Mouse (Mus musculus) heart, adult 2 months (tissue): ENCODE data around the gene Sh3bp4. TPM values are rescaled to one million over a fixed set of nuclear protein-coding genes. Genes with fewer than 3 reads are reported as not detected.
A peak's percentile ranks its signal among the peaks of the same experiment; 100 is the strongest.

Source experiments
- DNase-seq, 2 experiments: peaks; one replicate each; pipeline ENCODE4 v3.0.0; 2021
- H3K27ac ChIP-seq: fragments of 200-600 bp; 2 replicates; pipeline ENCODE4 v1.8.1; 2022
- H3K27me3 ChIP-seq: fragments of 200-500 bp; 2 replicates; pipeline ENCODE4 v1.6.1; 2012; ENCODE audit warnings: mild to moderate bottlenecking, low read length, inconsistent platforms, mixed read lengths; ENCODE audit not compliant: control insufficient read depth, insufficient read depth
- H3K36me3 ChIP-seq: fragments of 200-500 bp; 2 replicates; pipeline ENCODE4 v1.6.1; 2012; ENCODE audit warnings: low read length, inconsistent platforms; ENCODE audit not compliant: control insufficient read depth, insufficient read depth
- H3K4me1 ChIP-seq: fragments of 200-500 bp; 2 replicates; pipeline ENCODE4 v1.6.1; 2011; ENCODE audit warnings: low read length; ENCODE audit not compliant: control insufficient read depth, insufficient read depth
- H3K4me3 ChIP-seq: fragments of 200-600 bp; 2 replicates; pipeline ENCODE4 v1.8.1; 2022
- H3K79me2 ChIP-seq: fragments of 200-500 bp; replicated peaks from 2 replicates; pipeline ENCODE4 v1.6.1; 2012; ENCODE audit warnings: mild to moderate bottlenecking, inconsistent platforms, low read length, moderate library complexity, mixed read lengths; ENCODE audit not compliant: control insufficient read depth, insufficient read depth
- H3K9ac ChIP-seq: fragments of 200-500 bp; 2 replicates; pipeline ENCODE4 v1.6.1; 2012; ENCODE audit warnings: low read depth, mild to moderate bottlenecking, control low read depth, inconsistent platforms, low read length, mixed read lengths
- CTCF ChIP-seq: fragments of 200-600 bp; IDR thresholded peaks from 2 replicates; pipeline ENCODE4 v1.8.1; 2022; ENCODE audit warnings: antibody characterized with exemption, mild to moderate bottlenecking, moderate library complexity
- EP300 ChIP-seq: fragments of 200-500 bp; IDR thresholded peaks from 2 replicates; pipeline ENCODE4 v1.6.1; 2011; ENCODE audit warnings: low read depth, low read length, control low read depth; ENCODE audit not compliant: insufficient read depth
- POLR2A ChIP-seq: fragments of 200-500 bp; IDR thresholded peaks from 2 replicates; pipeline ENCODE4 v1.6.1; 2011; ENCODE audit warnings: mild to moderate bottlenecking, low read depth, low read length, control low read depth; ENCODE audit not compliant: insufficient read depth
- WGBS: fragments of 180-500 bp; shearing (Covaris S2); methylation state at CpG from one replicate; pipeline ENCODE4 v1.1.7; 2018; 5-methylcytosine and 5-hydroxymethylcytosine counted together
- intact Hi-C: fragments of 180-260 bp; cut with DNase I; formaldehyde crosslinking; loops from one replicate; pipeline ENCODE4 v1.15.1; 2025
- polyA plus RNA-seq: library from polyadenylated mRNA; depleted of rRNA; stranded (reverse); fragments of >200 nt; gene quantifications from 2 replicates; pipeline ENCODE4 v1.2.3, GENCODE M21; 2012
- total RNA-seq, 2 experiments: library from RNA; stranded (reverse); gene quantifications; 2 replicates each; pipeline ENCODE4 v1.2.3; 2021

Gene Sh3bp4
- total and polyA plus RNA-seq, 3 experiments = 8.6 to 11.1 (median 10.0) TPM

DNA sequence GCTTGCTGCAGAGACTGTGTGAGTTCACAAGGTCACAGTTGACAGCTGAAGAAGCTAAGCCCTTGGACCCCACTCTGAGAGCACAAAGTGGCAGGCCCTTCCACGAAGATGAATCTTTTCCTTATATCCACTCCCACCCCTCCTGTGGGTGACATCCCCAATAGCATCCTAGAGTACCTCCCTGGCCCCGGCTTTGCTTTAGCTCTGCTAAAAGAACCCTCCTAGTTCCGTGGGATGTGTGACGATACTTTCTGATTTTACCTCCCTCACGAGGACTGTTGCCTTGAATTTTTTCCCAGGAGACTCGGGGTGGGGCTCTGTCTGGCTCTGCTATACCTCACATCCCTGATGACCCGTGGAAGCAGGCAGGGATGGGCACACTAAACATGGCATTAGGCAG, 104.4 kb downstream of the Sh3bp4 start:
- Histone ChIP-seq H3K27me3 (no peaks in the 10 kb centered on the region), H3K4me3 (no peak overlapping the region), H3K27ac (no peak overlapping the region), H3K9ac (no peak overlapping the region), H3K4me1 (no peaks in the 10 kb centered on the region), H3K79me2 (no peaks in the 10 kb centered on the region), H3K36me3 (no peaks in the 10 kb centered on the region)
- TF ChIP-seq EP300 = no peak
- TF ChIP-seq POLR2A = no peak
- no peak for TF ChIP-seq CTCF
- DNase-seq = no peak
- intact Hi-C loops = no loop called here
- WGBS = 67% methylated on average over 7 of the region's 7 CpGs

DNA sequence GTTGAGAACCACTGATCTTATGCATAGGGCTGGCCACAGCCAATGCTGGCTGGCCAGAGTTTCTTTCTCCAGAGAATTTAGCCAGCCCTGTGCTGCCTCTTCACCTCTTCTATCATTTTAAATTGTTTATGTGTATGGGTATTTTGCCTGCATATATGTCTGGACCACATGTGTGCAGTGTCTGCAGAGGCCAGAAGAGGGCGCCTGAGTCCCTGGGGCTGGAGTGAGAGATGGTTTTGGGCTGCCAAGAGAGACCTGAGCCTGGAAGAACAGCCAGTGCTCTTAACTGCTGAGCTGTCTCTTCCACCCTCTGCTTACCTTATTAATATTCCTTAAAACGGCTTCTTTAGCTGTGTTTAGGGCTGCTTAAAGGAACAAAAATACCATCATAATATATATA, 105.1 kb downstream of the Sh3bp4 start:
- intact Hi-C loops = no loop called here
- H3K79me2 ChIP-seq = no peaks in the 10 kb centered on the region
- WGBS = 63% methylated on average over 2 of the region's 2 CpGs
- DNase-seq = no peak
- TF ChIP-seq POLR2A (no peak), CTCF (peak; percentile 73)
- H3K27me3 ChIP-seq = no peaks in the 10 kb centered on the region
- no peaks in the 10 kb centered on the region for H3K4me1 ChIP-seq
- no peak overlapping the region for H3K27ac ChIP-seq
- H3K4me3 ChIP-seq = no peak overlapping the region
- no peaks in the 10 kb centered on the region for H3K36me3 ChIP-seq
- no peak overlapping the region for H3K9ac ChIP-seq

DNA sequence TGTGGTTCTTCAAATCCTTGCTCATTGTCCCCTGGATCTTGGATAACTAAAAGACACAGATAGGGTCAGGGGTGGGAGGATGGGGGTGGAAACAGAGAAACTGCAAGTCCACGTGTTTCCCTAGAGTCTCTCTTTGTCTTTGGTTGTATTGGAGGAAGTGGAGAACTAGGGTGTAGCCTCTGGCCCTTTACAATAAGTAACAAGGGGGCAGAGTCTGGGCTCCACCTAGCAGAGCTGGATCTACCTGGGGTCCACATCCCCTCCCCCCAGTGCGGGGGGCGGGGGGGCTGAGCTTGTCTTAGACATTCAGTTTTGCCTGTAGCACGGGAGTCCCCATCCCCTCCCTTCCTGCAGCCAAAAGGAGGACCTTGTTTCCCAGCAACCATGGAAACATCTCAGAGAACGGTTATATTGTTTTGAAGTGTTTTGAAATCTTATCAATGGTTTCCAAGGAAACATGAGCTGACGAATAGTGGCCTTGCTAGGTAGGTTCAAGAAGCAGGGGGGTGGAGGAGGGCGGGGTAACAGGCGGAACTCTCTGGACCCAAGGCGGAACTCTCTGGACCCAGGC, 113.1 kb downstream of the Sh3bp4 start:
- Histone ChIP-seq H3K4me1 (peaks cover 18% of the 10 kb centered on the region), H3K36me3 (peaks cover 7% of the 10 kb centered on the region), H3K9ac (peak overlapping the region; percentile 19; the same call in 1 of the 2 replicates), H3K4me3 (no peak overlapping the region), H3K79me2 (no peaks in the 10 kb centered on the region), H3K27ac (peak overlapping the region; percentile 82), H3K27me3 (no peaks in the 10 kb centered on the region)
- TF ChIP-seq EP300 (peak; percentile 33; the same call in 1 of the 2 replicates), POLR2A (no peak)
- WGBS = 2% methylated on average over 9 of the region's 9 CpGs
- intact Hi-C loops = loop anchor here (5.0 kb wide), 1 partner anchor 46 kb away; no protein-coding TSS in a partner anchor
- peak; percentile 63 to 71 for DNase-seq

DNA sequence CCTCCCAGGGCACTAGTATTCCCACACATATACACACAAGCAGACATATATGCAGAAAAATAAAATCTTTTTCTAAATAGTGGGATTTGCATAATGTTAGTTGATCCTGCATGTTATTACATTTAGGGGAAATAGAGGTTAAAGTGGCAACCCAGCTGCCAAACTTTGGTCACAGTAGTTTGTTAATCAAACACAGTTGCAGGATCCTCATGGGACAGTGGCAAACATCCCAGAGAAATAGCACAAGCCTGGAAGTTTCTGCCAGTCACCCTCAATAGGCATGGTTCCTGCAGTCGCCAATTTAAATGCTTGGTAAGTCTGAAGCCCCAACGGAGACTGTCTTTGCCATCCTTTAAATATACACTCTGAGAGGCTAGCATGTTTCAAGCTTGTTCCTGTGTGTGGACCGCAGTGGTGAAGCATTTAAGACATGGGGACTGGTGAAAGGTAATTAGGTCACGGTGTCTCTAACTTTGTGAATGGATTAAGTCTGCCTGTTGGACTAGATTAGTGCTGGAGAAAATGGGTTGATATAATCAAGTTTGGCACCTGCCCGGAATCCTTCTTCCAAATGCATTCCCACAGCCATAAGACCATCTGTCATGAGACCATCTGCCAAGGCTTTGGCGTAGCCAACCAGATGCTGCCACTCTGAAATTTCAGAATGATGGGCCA, 114.0 kb downstream of the Sh3bp4 start:
- H3K4me1 ChIP-seq = peaks cover 20% of the 10 kb centered on the region
- H3K27me3 ChIP-seq = no peaks in the 10 kb centered on the region
- DNase-seq = no peak
- peaks cover 7% of the 10 kb centered on the region for H3K36me3 ChIP-seq
- TF ChIP-seq EP300 (no peak), POLR2A (no peak), CTCF (no peak)
- no peaks in the 10 kb centered on the region for H3K79me2 ChIP-seq
- 74% methylated on average over 6 of the region's 6 CpGs for WGBS
- no peak overlapping the region for H3K9ac ChIP-seq
- peak overlapping the region; percentile 82 for H3K27ac ChIP-seq
- H3K4me3 ChIP-seq = no peak overlapping the region
- intact Hi-C loops = loop anchor here (5.0 kb wide), 1 partner anchor 47 kb away; no protein-coding TSS in a partner anchor

DNA sequence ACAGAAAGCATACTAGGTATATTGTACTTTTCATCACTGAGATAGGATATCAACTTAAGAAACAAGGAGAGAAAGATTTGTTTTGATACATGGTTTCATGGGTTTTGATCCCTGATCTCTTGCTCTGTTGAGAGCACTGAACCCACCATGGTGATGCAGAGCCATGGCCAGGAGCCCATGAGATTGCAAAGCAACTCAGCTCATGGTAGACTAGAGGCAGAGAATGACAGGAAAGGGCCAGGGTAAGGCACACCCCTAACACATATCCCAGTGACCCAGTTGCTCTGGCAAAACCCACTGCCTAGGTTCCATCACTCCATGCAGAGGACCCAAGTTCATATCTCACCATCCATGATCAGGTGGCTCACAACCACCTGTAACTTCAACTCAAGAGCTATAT, 114.6 kb downstream of the Sh3bp4 start:
- intact Hi-C loops = loop anchor here (5.0 kb wide), 1 partner anchor 48 kb away; no protein-coding TSS in a partner anchor
- Histone ChIP-seq H3K4me1 (peaks cover 20% of the 10 kb centered on the region), H3K4me3 (no peak overlapping the region), H3K9ac (no peak overlapping the region), H3K27me3 (no peaks in the 10 kb centered on the region), H3K27ac (no peak overlapping the region; the same call in 1 of the 2 replicates), H3K36me3 (peaks cover 7% of the 10 kb centered on the region), H3K79me2 (no peaks in the 10 kb centered on the region)
- no peak for TF ChIP-seq CTCF
- no peak for DNase-seq

DNA sequence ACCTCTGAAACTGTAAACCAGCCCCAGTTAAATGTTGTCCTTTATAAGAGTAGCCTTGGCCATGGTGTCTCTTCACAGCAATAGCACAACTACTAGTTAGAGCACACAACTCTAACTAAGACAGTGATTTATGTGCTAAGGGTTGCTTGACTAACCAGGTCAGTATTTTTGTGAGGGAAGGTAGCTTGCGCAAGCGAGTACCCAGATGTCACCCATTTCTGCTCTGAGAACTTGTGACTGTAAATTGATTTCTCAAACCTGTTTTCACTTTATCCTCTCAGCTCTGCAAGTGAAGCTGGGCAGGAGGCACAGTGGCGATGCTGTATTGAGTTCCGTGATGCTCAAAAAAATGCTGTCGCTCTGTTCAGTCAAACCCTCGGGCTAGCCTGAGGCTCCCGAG, 117.2 kb downstream of the Sh3bp4 start:
- Histone ChIP-seq H3K4me3 (no peak overlapping the region), H3K4me1 (peaks cover 20% of the 10 kb centered on the region), H3K27me3 (no peaks in the 10 kb centered on the region), H3K27ac (no peak overlapping the region), H3K9ac (no peak overlapping the region), H3K36me3 (peaks cover 7% of the 10 kb centered on the region), H3K79me2 (no peaks in the 10 kb centered on the region)
- TF ChIP-seq EP300 (no peak), CTCF (no peak), POLR2A (no peak)
- 96% methylated on average over 7 of the region's 7 CpGs for WGBS
- DNase-seq = no peak
- intact Hi-C loops = no loop called here
